Mouse (Mus musculus) frontal cortex, adult 2 months (tissue): ENCODE data around the gene Adtrp. TPM values are rescaled to one million over a fixed set of nuclear protein-coding genes. Genes with fewer than 3 reads are reported as not detected.

Source experiments
- DNase-seq, 2 experiments: peaks; one replicate each; pipeline ENCODE4 v3.0.0; 2022; ENCODE audit warnings: low spot score in 1 of 2; ENCODE audit errors: extremely low spot score in 1 of 2
- polyA plus RNA-seq: library from polyadenylated mRNA; depleted of rRNA; stranded (reverse); fragments of >200 nt; gene quantifications from 2 replicates; pipeline ENCODE4 v1.2.3, GENCODE M21; 2012

Adtrp gene
- polyA plus RNA-seq, 1 experiment = 0.32 TPM

- DNase-seq = no peak
Measured at GRCm38 (mm10) chr13:41833614-41834139, 13.8 kb downstream of the Adtrp start.

- no peak for DNase-seq
Measured at GRCm38 (mm10) chr13:41828296-41828754, 19.2 kb downstream of the Adtrp start.

- DNase-seq = peak; percentile 78 to 85
Measured at GRCm38 (mm10) chr13:41827581-41827980, 19.9 kb downstream of the Adtrp start.

GRCm38 (mm10) chr13:41825379-41825966, 22.0 kb downstream of the Adtrp start:
- DNase-seq = no peak

- peak; percentile 59 to 78 for DNase-seq
Measured at GRCm38 (mm10) chr13:41823077-41823476, 24.4 kb downstream of the Adtrp start.

GRCm38 (mm10) chr13:41822617-41823016, 24.9 kb downstream of the Adtrp start:
- peak; percentile 74 to 86 for DNase-seq

GRCm38 (mm10) chr13:41822091-41822490, 25.4 kb downstream of the Adtrp start:
- DNase-seq = peak in 1 of 2 experiments; percentile 42

- no peak for DNase-seq
Measured at GRCm38 (mm10) chr13:41820947-41821346, 26.5 kb downstream of the Adtrp start.

- peak; percentile 8 to 65 for DNase-seq
Measured at GRCm38 (mm10) chr13:41819918-41820317, 27.6 kb downstream of the Adtrp start.

GRCm38 (mm10) chr13:41819484-41819883, 28.0 kb downstream of the Adtrp start:
- DNase-seq = no peak

- DNase-seq = no peak
Measured at GRCm38 (mm10) chr13:41817583-41817982, 29.9 kb downstream of the Adtrp start.

GRCm38 (mm10) chr13:41816643-41817042, 30.8 kb downstream of the Adtrp start:
- no peak for DNase-seq

GRCm38 (mm10) chr13:41810776-41811175, 36.7 kb downstream of the Adtrp start:
- no peak for DNase-seq

GRCm38 (mm10) chr13:41807815-41808214, 39.7 kb downstream of the Adtrp start:
- DNase-seq = no peak

GRCm38 (mm10) chr13:41807300-41807699, 40.2 kb downstream of the Adtrp start:
- no peak for DNase-seq

GRCm38 (mm10) chr13:41805138-41805820, 42.2 kb downstream of the Adtrp start:
- DNase-seq = no peak

GRCm38 (mm10) chr13:41803656-41804265, 43.7 kb downstream of the Adtrp start:
- no peak for DNase-seq

- peak; percentile 84 to 88 for DNase-seq
Measured at GRCm38 (mm10) chr13:41801177-41801636, 46.3 kb downstream of the Adtrp start.

- DNase-seq = no peak
Measured at GRCm38 (mm10) chr13:41792849-41793248, 54.6 kb downstream of the Adtrp start.

GRCm38 (mm10) chr13:41787863-41788536, 59.5 kb downstream of the Adtrp start:
- peak in 1 of 2 experiments; percentile 47 for DNase-seq

- no peak for DNase-seq
Measured at GRCm38 (mm10) chr13:41786640-41787039, 60.8 kb downstream of the Adtrp start.
